Mouse (Mus musculus) liver, postnatal 0 days (tissue): Measurements from ENCODE around the gene Acox2.

ENCODE experiments used
- CTCF ChIP-seq: sonication (generic); IDR thresholded peaks from 2 replicates; pipeline ENCODE4 v1.5.1; 2016; ENCODE audit warnings: antibody characterized with exemption, low read depth
- EP300 ChIP-seq: IDR thresholded peaks from 2 replicates; pipeline ENCODE4 v1.6.1; 2016; ENCODE audit warnings: antibody characterized with exemption, low read depth, mild to moderate bottlenecking

DNA sequence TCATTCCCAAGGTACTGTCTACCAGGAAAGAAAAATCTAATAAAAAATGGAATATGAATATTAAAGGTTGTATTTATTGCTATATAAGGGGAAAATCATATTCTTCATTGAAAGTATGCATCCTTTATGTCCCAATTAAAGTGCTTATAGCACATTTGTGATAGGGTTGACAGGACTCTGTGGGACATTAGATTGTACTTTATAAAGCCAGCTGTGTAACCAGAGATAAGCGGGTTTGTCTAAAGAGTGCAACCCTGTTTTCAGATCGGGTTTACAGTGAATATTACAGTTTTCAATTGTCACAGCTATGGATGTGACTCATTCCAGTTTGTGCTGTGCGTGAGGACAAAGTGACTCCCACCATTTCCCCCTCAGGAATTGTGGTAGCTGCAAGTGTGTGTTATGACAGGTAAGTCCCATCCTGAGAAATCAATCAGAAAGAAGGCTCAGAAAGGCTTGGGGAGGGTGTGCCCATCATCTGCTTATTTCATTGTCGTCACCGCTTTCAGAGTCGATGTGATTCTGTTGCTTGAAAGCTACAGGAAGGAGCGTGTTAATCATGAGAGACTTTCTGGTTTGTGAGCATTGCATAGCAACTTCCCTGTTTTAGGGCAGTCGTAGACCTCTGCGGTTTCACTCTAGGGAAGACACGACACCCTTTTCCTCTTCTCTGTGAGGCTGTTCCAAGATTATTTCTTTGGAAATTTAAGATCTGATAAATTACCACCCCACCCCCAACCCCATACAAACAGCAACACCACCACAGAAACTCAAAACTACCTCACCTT lies 35.5 kb downstream of the Acox2 start:
- no peak for TF ChIP-seq CTCF
- TF ChIP-seq EP300, result peak; percentile 85
